Mouse (Mus musculus) liver, embryonic 16.5 days (tissue): ENCODE data around the gene Gm156. TPM values are rescaled to one million over a fixed set of nuclear protein-coding genes. Genes with fewer than 3 reads are reported as not detected.

Source experiments
- ATAC-seq: fragments of 200-750 bp; cut with Nextera tagmentation; 2 replicates; pipeline ENCODE4 v1.8.0; 2017; ENCODE audit warnings: low read depth, mild to moderate bottlenecking, moderate number of reproducible peaks, moderate library complexity
- H3K27ac ChIP-seq: fragments of 300-500 bp; sonication (generic); 2 replicates; pipeline ENCODE4 v1.5.1; 2014; ENCODE audit warnings: mild to moderate bottlenecking, low read length
- H3K27me3 ChIP-seq: fragments of 300-500 bp; sonication (generic); 2 replicates; pipeline ENCODE4 v1.6.1; 2014; ENCODE audit warnings: low read depth, low read length, mixed read lengths; ENCODE audit not compliant: control insufficient read depth, insufficient read depth
- H3K36me3 ChIP-seq: fragments of 300-500 bp; sonication (generic); 2 replicates; pipeline ENCODE4 v1.6.1; 2014; ENCODE audit warnings: mild to moderate bottlenecking; ENCODE audit not compliant: control insufficient read depth, insufficient read depth
- H3K4me1 ChIP-seq: fragments of 300-500 bp; sonication (generic); 2 replicates; pipeline ENCODE4 v1.6.1; 2014; ENCODE audit warnings: low read depth, low read length, mixed read lengths; ENCODE audit not compliant: control insufficient read depth
- H3K4me2 ChIP-seq: fragments of 300-500 bp; sonication (generic); 2 replicates; pipeline ENCODE4 v1.6.1; 2014; ENCODE audit warnings: low read depth, low read length, mixed read lengths
- H3K4me3 ChIP-seq: fragments of 300-500 bp; sonication (generic); 2 replicates; pipeline ENCODE4 v1.5.1; 2014; ENCODE audit warnings: low read depth, mild to moderate bottlenecking, low read length
- H3K9ac ChIP-seq: fragments of 300-500 bp; sonication (generic); 2 replicates; pipeline ENCODE4 v1.6.1; 2014; ENCODE audit warnings: low read depth, low read length
- H3K9me3 ChIP-seq: fragments of 300-500 bp; sonication (generic); replicated peaks from 2 replicates; pipeline ENCODE4 v1.6.1; 2016; ENCODE audit warnings: low read length; ENCODE audit not compliant: control insufficient read depth
- WGBS: fragments of 180-500 bp; shearing (Covaris S2); extraction: QIAGEN DNeasy Blood & Tissue Kit; methylation state at CpG from one replicate; pipeline ENCODE4 v1.1.7; 2014; ENCODE audit not compliant: insufficient replicate concordance; 5-methylcytosine and 5-hydroxymethylcytosine counted together
- polyA plus RNA-seq: library from polyadenylated mRNA; unstranded; fragments of >200 nt; fragmentation: Nextera tagmentation; extraction: Ambion mirVana; gene quantifications from 2 replicates; pipeline ENCODE4 v1.2.1, GENCODE M21; 2015

The Gm156 gene
- polyA plus RNA-seq, 1 experiment from 2014 or later: not detected

GRCm38 (mm10) chr6:129727237-129727636, 56.8 kb downstream of the Gm156 start:
- WGBS: 65% methylated on average over 1 of the region's 1 CpGs
- no peak overlapping the region for H3K9ac ChIP-seq
- no peak overlapping the region for H3K4me2 ChIP-seq
- no peaks in the 10 kb centered on the region for H3K27me3 ChIP-seq
- no peak overlapping the region for H3K4me3 ChIP-seq
- ATAC-seq: no peak
- no peaks in the 10 kb centered on the region for H3K4me1 ChIP-seq
- no peak overlapping the region for H3K27ac ChIP-seq
- H3K9me3 ChIP-seq: no peaks in the 10 kb centered on the region
- H3K36me3 ChIP-seq: no peaks in the 10 kb centered on the region

- H3K27me3 ChIP-seq: no peaks in the 10 kb centered on the region
- no peaks in the 10 kb centered on the region for H3K9me3 ChIP-seq
- H3K4me3 ChIP-seq: no peak overlapping the region
- H3K9ac ChIP-seq: no peak overlapping the region
- no peak for ATAC-seq
- H3K4me2 ChIP-seq: no peak overlapping the region
- no peak overlapping the region for H3K27ac ChIP-seq
- 10% methylated on average over 1 of the region's 1 CpGs for WGBS
- H3K4me1 ChIP-seq: no peaks in the 10 kb centered on the region
- no peaks in the 10 kb centered on the region for H3K36me3 ChIP-seq
Measured at GRCm38 (mm10) chr6:129721390-129721789, 62.7 kb downstream of the Gm156 start.

- H3K4me2 ChIP-seq: no peak overlapping the region
- ATAC-seq: no peak
- no peak overlapping the region for H3K9ac ChIP-seq
- H3K27ac ChIP-seq: no peak overlapping the region
- no peak overlapping the region for H3K4me3 ChIP-seq
- no peaks in the 10 kb centered on the region for H3K9me3 ChIP-seq
- no peaks in the 10 kb centered on the region for H3K4me1 ChIP-seq
- WGBS: 9% methylated on average over 3 of the region's 3 CpGs
- no peaks in the 10 kb centered on the region for H3K27me3 ChIP-seq
- no peaks in the 10 kb centered on the region for H3K36me3 ChIP-seq
Measured at GRCm38 (mm10) chr6:129720487-129720886, 63.6 kb downstream of the Gm156 start.

GRCm38 (mm10) chr6:129717032-129717431, 67.0 kb downstream of the Gm156 start, which contains the start of gene Klri1:
Gene Klri1 (minus strand): TSS chr6:129717132.
- no peaks in the 10 kb centered on the region for H3K36me3 ChIP-seq
- no peak within 1 kb of the TSS for H3K9ac ChIP-seq
- ATAC-seq: no peak
- H3K27ac ChIP-seq: no peak within 1 kb of the TSS
- no peak within 1 kb of the TSS for H3K4me2 ChIP-seq
- WGBS: 72% methylated on average over 4 of the region's 4 CpGs
- H3K4me3 ChIP-seq: no peak within 1 kb of the TSS
- H3K4me1 ChIP-seq: no peaks in the 10 kb centered on the region
- H3K27me3 ChIP-seq: no peaks in the 10 kb centered on the region
- H3K9me3 ChIP-seq: no peaks in the 10 kb centered on the region

Other genes with a start within 250 kb of the Gm156 start
- gene Klre1, start 206.4 kb downstream of the Gm156 start, polyA plus RNA-seq: 0.13 TPM in 1 of 2 replicates, not detected in the other
- 0.68 and 1.0 TPM in 2 replicates for gene Klrd1, start 192.5 kb downstream of the Gm156 start, polyA plus RNA-seq
- 0.68 and 0.77 TPM in 2 replicates for gene Klrk1, start 160.4 kb downstream of the Gm156 start, polyA plus RNA-seq
- not detected in 2 replicates for gene Klrc3, start 140.9 kb downstream of the Gm156 start, polyA plus RNA-seq
- 0.05 TPM in 1 of 2 replicates, not detected in the other for gene Klrc2, start 123.6 kb downstream of the Gm156 start, polyA plus RNA-seq
- gene Klrc1, start 105.3 kb downstream of the Gm156 start, polyA plus RNA-seq: 0.39 and 0.45 TPM in 2 replicates
- 0.17 TPM in 1 of 2 replicates, not detected in the other for gene Klri1, start 67.1 kb downstream of the Gm156 start, polyA plus RNA-seq
- 0.02 and 0.07 TPM in 2 replicates for gene Klri2, start 43.8 kb downstream of the Gm156 start, polyA plus RNA-seq
- not detected in 2 replicates for gene Gm17631, start 78.4 kb upstream of the Gm156 start, polyA plus RNA-seq
- 0.37 and 0.38 TPM in 2 replicates for gene Klra17, start 92.4 kb upstream of the Gm156 start, polyA plus RNA-seq
- gene Klra5, start 133.4 kb upstream of the Gm156 start, polyA plus RNA-seq: 0.12 and 0.22 TPM in 2 replicates
- not detected in 2 replicates for gene Klra6, start 242.7 kb upstream of the Gm156 start, polyA plus RNA-seq